Mouse (Mus musculus) hindbrain, postnatal 0 days (tissue): ENCODE data around the gene H2-DMb1. TPM values are rescaled to one million over a fixed set of nuclear protein-coding genes. Genes with fewer than 3 reads are reported as not detected.

Experiments
- ATAC-seq: fragments of 200-750 bp; cut with Nextera tagmentation; 2 replicates; pipeline ENCODE4 v1.8.0; 2017; ENCODE audit warnings: mild to moderate bottlenecking, moderate TSS enrichment, moderate library complexity
- DNase-seq: peaks from one replicate; pipeline ENCODE4 v3.0.0-alpha.2; 2015; ENCODE audit warnings: low spot score
- H3K27ac ChIP-seq: fragments of 300-500 bp; sonication (generic); 2 replicates; pipeline ENCODE4 v1.5.1; 2014; ENCODE audit warnings: mild to moderate bottlenecking
- H3K27me3 ChIP-seq: fragments of 300-500 bp; sonication (generic); 2 replicates; pipeline ENCODE4 v1.6.1; 2014; ENCODE audit warnings: low read length, mixed read lengths; ENCODE audit not compliant: insufficient read depth
- H3K36me3 ChIP-seq: fragments of 300-500 bp; sonication (generic); 2 replicates; pipeline ENCODE4 v1.6.1; 2014; ENCODE audit warnings: low read length, mixed read lengths; ENCODE audit not compliant: insufficient read depth
- H3K4me1 ChIP-seq: fragments of 300-500 bp; sonication (generic); 2 replicates; pipeline ENCODE4 v1.6.1; 2014; ENCODE audit warnings: antibody characterized with exemption, low read length, mixed read lengths; ENCODE audit not compliant: insufficient read depth
- H3K4me2 ChIP-seq: fragments of 300-500 bp; sonication (generic); 2 replicates; pipeline ENCODE4 v1.6.1; 2014; ENCODE audit warnings: low read depth, mild to moderate bottlenecking, low read length, moderate library complexity, mixed read lengths
- H3K4me3 ChIP-seq: fragments of 300-500 bp; sonication (generic); 2 replicates; pipeline ENCODE4 v1.5.1; 2014; ENCODE audit warnings: low read length
- H3K9ac ChIP-seq: fragments of 300-500 bp; sonication (generic); replicated peaks from 2 replicates; pipeline ENCODE4 v1.6.1; 2014; ENCODE audit warnings: mild to moderate bottlenecking, low read length, moderate library complexity, mixed read lengths
- H3K9me3 ChIP-seq: fragments of 300-500 bp; sonication (generic); 2 replicates; pipeline ENCODE4 v1.6.1; 2016; ENCODE audit warnings: low read length, mixed read lengths
- CTCF ChIP-seq: IDR thresholded peaks from 2 replicates; pipeline ENCODE4 v1.5.1; 2016; ENCODE audit warnings: antibody characterized with exemption, control low read depth, low read depth
- WGBS: fragments of 180-500 bp; shearing (Covaris S2); extraction: QIAGEN DNeasy Blood & Tissue Kit; methylation state at CpG from one replicate; pipeline ENCODE4 v1.1.7; 2014; 5-methylcytosine and 5-hydroxymethylcytosine counted together
- polyA plus RNA-seq: library from polyadenylated mRNA; unstranded; fragments of >200 nt; fragmentation: Nextera tagmentation; extraction: Ambion mirVana; gene quantifications from 2 replicates; pipeline ENCODE4 v1.2.1, GENCODE M21; 2015
- total RNA-seq: library from RNA; depleted of rRNA; stranded (reverse); fragments of >200 nt; gene quantifications from 2 replicates; pipeline ENCODE4 v1.2.3, GENCODE M21; 2014

The H2-DMb1 gene
- total and polyA plus RNA-seq, 2 experiments from 2014 or later: 1.8 to 3.0 TPM

GRCm38 (mm10) chr17:34197904-34198520, 45.1 kb downstream of the H2-DMb1 start:
- Histone ChIP-seq H3K4me3 (peak overlapping the region; percentile 44), H3K36me3 (no peaks in the 10 kb centered on the region), H3K4me1 (peaks cover 5% of the 10 kb centered on the region; the same call in 1 of the 2 replicates), H3K27ac (no peak overlapping the region), H3K9ac (0 out of 2 replicates have a peak overlapping the region, but pooled peaks have one; percentile 35), H3K27me3 (peaks cover 24% of the 10 kb centered on the region), H3K9me3 (no peaks in the 10 kb centered on the region), H3K4me2 (peak overlapping the region; percentile 75)
- DNase-seq (peak; percentile 16), ATAC-seq (peak; percentile 28; the same call in 1 of the 2 replicates)
- 2% methylated on average over 32 of the region's 32 CpGs for WGBS
- TF ChIP-seq CTCF: no peak

- no peak for TF ChIP-seq CTCF
- DNase-seq (no peak), ATAC-seq (no peak)
- peak overlapping the region; percentile 44 for H3K4me3 ChIP-seq
- H3K36me3 ChIP-seq: no peaks in the 10 kb centered on the region
- peaks cover 24% of the 10 kb centered on the region for H3K27me3 ChIP-seq
- 0 out of 2 replicates have a peak overlapping the region, but pooled peaks have one; percentile 35 for H3K9ac ChIP-seq
- WGBS: 9% methylated on average over 11 of the region's 11 CpGs
- H3K27ac ChIP-seq: no peak overlapping the region
- peak overlapping the region; percentile 75 for H3K4me2 ChIP-seq
- no peaks in the 10 kb centered on the region for H3K9me3 ChIP-seq
- H3K4me1 ChIP-seq: peaks cover 5% of the 10 kb centered on the region; the same call in 1 of the 2 replicates
Observed at GRCm38 (mm10) chr17:34198521-34198912, 45.6 kb downstream of the H2-DMb1 start.

GRCm38 (mm10) chr17:34199050-34199619, 46.3 kb downstream of the H2-DMb1 start:
- ATAC-seq: no peak
- 71% methylated on average over 12 of the region's 12 CpGs for WGBS

GRCm38 (mm10) chr17:34200047-34200446, 47.2 kb downstream of the H2-DMb1 start:
- Histone ChIP-seq H3K9ac (no peak overlapping the region), H3K4me3 (no peak overlapping the region), H3K4me1 (peaks cover 5% of the 10 kb centered on the region; the same call in 1 of the 2 replicates), H3K9me3 (no peaks in the 10 kb centered on the region), H3K27ac (no peak overlapping the region), H3K27me3 (peaks cover 19% of the 10 kb centered on the region), H3K4me2 (no peak overlapping the region), H3K36me3 (no peaks in the 10 kb centered on the region)
- WGBS: 88% methylated on average over 10 of the region's 10 CpGs
- ATAC-seq: no peak
- TF ChIP-seq CTCF: no peak
- DNase-seq: no peak

More at GRCm38 (mm10) chr17:34199050-34199619, 46.3 kb downstream of the H2-DMb1 start:
- Histone ChIP-seq H3K36me3 (no peaks in the 10 kb centered on the region), H3K4me1 (peaks cover 5% of the 10 kb centered on the region; the same call in 1 of the 2 replicates), H3K4me3 (no peak overlapping the region), H3K4me2 (no peak overlapping the region), H3K9me3 (no peaks in the 10 kb centered on the region), H3K9ac (no peak overlapping the region), H3K27ac (no peak overlapping the region), H3K27me3 (peaks cover 22% of the 10 kb centered on the region)
- DNase-seq: no peak
- no peak for TF ChIP-seq CTCF

GRCm38 (mm10) chr17:34200772-34201505, 48.1 kb downstream of the H2-DMb1 start:
- WGBS: 87% methylated on average over 16 of the region's 16 CpGs
- Histone ChIP-seq H3K4me2 (no peak overlapping the region), H3K9ac (no peak overlapping the region), H3K27me3 (peaks cover 24% of the 10 kb centered on the region), H3K4me3 (no peak overlapping the region), H3K9me3 (no peaks in the 10 kb centered on the region), H3K4me1 (peaks cover 5% of the 10 kb centered on the region; the same call in 1 of the 2 replicates), H3K36me3 (no peaks in the 10 kb centered on the region), H3K27ac (no peak overlapping the region)
- ATAC-seq (no peak), DNase-seq (no peak)
- no peak for TF ChIP-seq CTCF

- DNase-seq: no peak
Observed at GRCm38 (mm10) chr17:34201506-34202055, 48.7 kb downstream of the H2-DMb1 start.

More at GRCm38 (mm10) chr17:34201506-34202055, 48.7 kb downstream of the H2-DMb1 start:
- H3K4me3 ChIP-seq: no peak overlapping the region
- no peak overlapping the region for H3K9ac ChIP-seq
- H3K27ac ChIP-seq: no peak overlapping the region
- H3K4me2 ChIP-seq: no peak overlapping the region
- H3K36me3 ChIP-seq: no peaks in the 10 kb centered on the region
- no peaks in the 10 kb centered on the region for H3K9me3 ChIP-seq
- H3K27me3 ChIP-seq: peaks cover 18% of the 10 kb centered on the region
- 78% methylated on average over 7 of the region's 7 CpGs for WGBS
- no peak for ATAC-seq
- peaks cover 5% of the 10 kb centered on the region; the same call in 1 of the 2 replicates for H3K4me1 ChIP-seq
- TF ChIP-seq CTCF: no peak
